ENCODE assay signal across 8 mouse cellular contexts in the genomic region with DNA sequence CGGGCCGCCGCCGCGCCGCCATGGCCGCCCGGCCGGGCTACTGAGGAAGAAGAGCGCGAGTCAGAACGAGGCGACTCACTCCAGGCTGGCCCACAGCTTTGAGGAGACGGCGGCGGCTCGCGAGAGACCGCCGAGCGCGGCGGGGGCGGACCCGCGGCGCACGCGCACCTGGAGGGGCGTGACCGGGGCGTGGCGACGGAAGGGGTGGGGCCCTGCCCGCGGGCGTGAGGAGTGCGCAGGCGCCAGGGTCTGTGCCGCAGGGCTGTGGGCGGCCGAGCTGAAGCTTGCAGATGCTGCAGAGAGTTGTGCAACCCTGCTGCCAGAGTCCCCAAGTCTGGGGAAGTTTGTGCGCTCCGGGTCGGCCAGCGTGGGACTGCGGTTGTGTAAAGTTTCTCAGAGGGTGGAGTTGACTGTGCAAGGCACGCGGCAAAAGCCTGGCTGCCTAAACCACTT. TPM values are rescaled to one million over a fixed set of nuclear protein-coding genes. Genes with fewer than 3 reads are reported as not detected.
DNase-seq lines count a peak whose midpoint lies in the region; ATAC-seq lines count a peak whose summit lies in the region.

A gene (minus strand): TSS at position 153 of the 453 bp plus-strand sequence.

- H3K4me3 ChIP-seq in hindbrain, embryonic 12.5 days: peak within 1 kb of the TSS; percentile 88

- under 1% methylated on average over 49 of the region's 49 CpGs for WGBS in hindbrain, embryonic 12.5 days

- H3K4me2 ChIP-seq in hindbrain, embryonic 12.5 days (replicated peaks): peak within 1 kb of the TSS; percentile 67

- DNase-seq in NIH3T3 (ENCODE audit: low read depth): peak; percentile 98
- DNase-seq in cerebellum, postnatal 10 days: peak; percentile 97 to 98
- DNase-seq in frontal cortex, postnatal 10 days (ENCODE audit: low spot score in 2 of 2): peak; percentile 94 to 95
- peak; percentile 94 to 95 for DNase-seq in layer of hippocampus, postnatal 25 days (ENCODE audit: extremely low spot score in 1 of 2, low spot score in 1 of 2)
- peak; percentile 95 for DNase-seq in lung, postnatal 25 days (ENCODE audit: low spot score)
- DNase-seq in retina, embryonic 14.5 days (ENCODE audit: low spot score): peak; percentile 95
- peak; percentile 100 for DNase-seq in thymus, postnatal 4 days

- H3K9me3 ChIP-seq in hindbrain, embryonic 12.5 days (replicated peaks): no peaks in the 10 kb centered on the region

- H3K27ac ChIP-seq in hindbrain, embryonic 12.5 days: peak within 1 kb of the TSS; percentile 98

- H3K36me3 ChIP-seq in hindbrain, embryonic 12.5 days: no peaks in the 10 kb centered on the region

- no peaks in the 10 kb centered on the region for H3K27me3 ChIP-seq in hindbrain, embryonic 12.5 days

- peak; percentile 96 for ATAC-seq in hindbrain, embryonic 12.5 days (ENCODE audit: low FRiP score)

- H3K4me1 ChIP-seq in hindbrain, embryonic 12.5 days: peaks cover 18% of the 10 kb centered on the region

- H3K9ac ChIP-seq in hindbrain, embryonic 12.5 days: peak within 1 kb of the TSS; percentile 94

RNA-seq across cellular contexts. Expression of the gene that starts here (rescaled TPM):
- 37.7 and 39.0 TPM in 2 replicates for polyA plus RNA-seq in hindbrain, embryonic 12.5 days (2016; fragmentation: Nextera tagmentation; extraction: Ambion mirVana)
- total RNA-seq in layer of hippocampus, postnatal 25 days (2021): 10 to 100 TPM; 30.9 to 31.1 TPM

Comparison
In these comparisons a context has a peak if more than half of its experiments do, and no peak if none do; other contexts are left out.
1. Peak in every context shown above with its lines: DNase-seq, ATAC-seq, H3K4me3 ChIP-seq and H3K27ac ChIP-seq.